Mouse (Mus musculus) brain, embryonic 14.5 days (tissue): ENCODE measurements around the gene Cpne9.

Source experiments
- CTCF ChIP-seq: fragments of 200-500 bp; IDR thresholded peaks from 2 replicates; pipeline ENCODE4 v1.5.1; 2012; ENCODE audit warnings: inconsistent platforms, mild to moderate bottlenecking, moderate library complexity, borderline replicate concordance; ENCODE audit not compliant: insufficient read depth, insufficient read length; ENCODE audit errors: extremely low read depth
- POLR2A ChIP-seq: fragments of 200-500 bp; IDR thresholded peaks from 2 replicates; pipeline ENCODE4 v1.6.1; 2012; ENCODE audit warnings: mild to moderate bottlenecking, inconsistent platforms, borderline replicate concordance; ENCODE audit not compliant: poor library complexity, insufficient read depth, insufficient read length, severe bottlenecking; ENCODE audit errors: extremely low read depth

DNA sequence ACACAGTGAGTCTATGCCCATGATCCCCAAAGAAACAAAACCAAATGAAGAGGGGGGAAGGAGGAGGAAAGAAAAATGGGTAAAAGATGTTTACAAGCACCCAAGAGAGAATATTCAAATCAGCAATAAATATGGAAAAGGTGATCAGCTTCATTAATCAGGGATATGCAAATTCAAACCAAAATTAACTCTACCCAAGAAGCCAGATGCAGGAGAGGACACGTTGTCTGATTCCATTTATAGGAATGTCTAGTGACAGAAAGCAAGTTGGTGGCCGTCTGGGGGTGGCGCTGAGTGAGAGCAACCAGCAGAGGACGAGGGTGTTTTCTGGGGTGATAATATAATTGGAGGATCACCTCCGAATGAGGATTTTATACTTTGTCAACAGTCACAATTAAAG lies 47.0 kb upstream of the Cpne9 start:
- TF ChIP-seq CTCF (no peak), POLR2A (no peak)
